Mouse (Mus musculus): ENCODE data around the gene Tmem164. TPM values are rescaled to one million over a fixed set of nuclear protein-coding genes. Genes with fewer than 3 reads are reported as not detected.

The Tmem164 gene
- polyA plus RNA-seq, 1 experiment from 2014 or later = 70.5 TPM

DNA sequence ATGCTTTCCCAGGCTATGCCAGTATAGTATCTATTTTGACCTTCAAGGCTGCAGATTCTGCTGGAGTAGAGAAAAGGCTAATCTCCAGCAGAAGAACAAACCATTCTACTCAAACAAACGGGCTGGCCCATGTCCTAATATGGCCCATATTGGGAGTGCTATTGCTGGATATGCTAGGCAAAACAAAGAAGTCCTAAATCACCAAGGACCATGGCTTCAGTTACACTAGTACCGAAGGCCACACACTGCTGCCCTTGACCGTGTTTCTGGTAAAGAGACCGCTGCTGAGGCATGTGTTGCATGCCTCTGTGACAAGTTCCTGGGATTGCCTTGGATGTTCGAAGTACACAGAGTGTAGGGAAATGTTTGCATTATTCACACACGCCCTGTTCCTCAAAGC, 165.1 kb downstream of the Tmem164 start:
- Histone ChIP-seq H3K4me3 (replicated peaks) (no peak overlapping the region), H3K9ac (replicated peaks) (no peak overlapping the region), H3K9me3 (no peaks in the 10 kb centered on the region), H3K27me3 (peaks cover 34% of the 10 kb centered on the region), H3K4me1 (replicated peaks) (no peaks in the 10 kb centered on the region), H3K36me3 (no peaks in the 10 kb centered on the region), H3K27ac (no peak overlapping the region), H3K4me2 (no peak overlapping the region)
- WGBS = 86% methylated on average over 6 of the region's 6 CpGs
- no peak for ATAC-seq (ENCODE audit: insufficient number of reproducible peaks, insufficient read depth, low FRiP score, low TSS enrichment, low read depth)

DNA sequence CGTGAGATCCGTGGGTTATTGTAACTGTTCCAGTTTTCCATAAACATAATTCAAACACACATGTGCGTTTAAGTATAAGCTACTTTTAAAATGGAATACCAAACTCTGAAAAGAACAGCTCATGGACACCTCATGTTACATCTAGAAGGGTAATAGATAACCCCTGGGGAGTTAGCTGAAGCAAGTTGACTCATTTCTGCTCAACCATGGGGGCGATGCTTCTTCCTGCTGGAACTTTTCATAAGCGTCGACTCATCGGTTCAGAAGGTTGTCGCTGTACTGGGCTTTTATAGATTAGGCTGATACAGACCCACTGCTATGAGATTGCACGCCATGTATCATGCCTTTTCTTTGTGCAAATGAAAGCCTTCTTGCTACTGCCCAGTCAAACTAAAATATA, 166.8 kb downstream of the Tmem164 start:
- Histone ChIP-seq H3K36me3 (no peaks in the 10 kb centered on the region), H3K4me2 (no peak overlapping the region), H3K9me3 (no peaks in the 10 kb centered on the region), H3K27me3 (peaks cover 26% of the 10 kb centered on the region), H3K27ac (no peak overlapping the region), H3K4me3 (replicated peaks) (no peak overlapping the region), H3K9ac (replicated peaks) (no peak overlapping the region), H3K4me1 (replicated peaks) (no peaks in the 10 kb centered on the region)
- WGBS = 89% methylated on average over 9 of the region's 9 CpGs
- no peak for ATAC-seq (ENCODE audit: insufficient number of reproducible peaks, insufficient read depth, low FRiP score, low TSS enrichment, low read depth)

GRCm38 (mm10) chrX:142869844-142870243, 188.6 kb downstream of the Tmem164 start:
- no peaks in the 10 kb centered on the region for H3K4me1 ChIP-seq (replicated peaks)
- WGBS = 61% methylated on average over 2 of the region's 2 CpGs
- H3K27me3 ChIP-seq = peaks cover 9% of the 10 kb centered on the region
- no peak overlapping the region for H3K27ac ChIP-seq
- no peak for ATAC-seq (ENCODE audit: insufficient number of reproducible peaks, insufficient read depth, low FRiP score, low TSS enrichment, low read depth)
- H3K36me3 ChIP-seq = no peaks in the 10 kb centered on the region
- no peak overlapping the region for H3K9ac ChIP-seq (replicated peaks)
- H3K9me3 ChIP-seq = no peaks in the 10 kb centered on the region
- no peak overlapping the region for H3K4me3 ChIP-seq (replicated peaks)
- no peak overlapping the region for H3K4me2 ChIP-seq

DNA sequence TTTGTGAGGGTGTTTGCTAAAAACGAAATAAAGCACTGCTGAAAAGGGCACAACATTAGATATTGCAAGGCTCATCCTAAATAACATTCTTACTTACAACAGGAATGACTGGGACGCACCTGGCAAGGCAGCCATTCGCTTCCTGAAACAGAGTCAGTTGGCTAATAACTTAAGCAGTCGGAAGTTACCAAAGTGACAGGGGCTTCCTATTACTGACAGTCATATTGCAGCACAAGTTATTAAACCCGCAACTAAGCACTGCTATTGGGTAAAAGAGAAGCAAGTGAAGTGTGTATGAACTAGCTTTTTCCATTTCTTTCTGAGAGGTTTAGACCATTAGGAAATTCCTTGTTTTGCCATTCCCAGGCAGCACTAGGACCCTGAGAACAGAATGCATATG, 201.0 kb downstream of the Tmem164 start:
- no peak for ATAC-seq (ENCODE audit: insufficient number of reproducible peaks, insufficient read depth, low FRiP score, low TSS enrichment, low read depth)
- H3K9me3 ChIP-seq = no peaks in the 10 kb centered on the region
- no peak overlapping the region for H3K4me3 ChIP-seq (replicated peaks)
- no peak overlapping the region for H3K27ac ChIP-seq
- H3K27me3 ChIP-seq = peaks cover 24% of the 10 kb centered on the region
- WGBS = 85% methylated on average over 5 of the region's 5 CpGs
- no peak overlapping the region for H3K4me2 ChIP-seq
- H3K4me1 ChIP-seq (replicated peaks) = no peaks in the 10 kb centered on the region
- H3K36me3 ChIP-seq = no peaks in the 10 kb centered on the region
- no peak overlapping the region for H3K9ac ChIP-seq (replicated peaks)

DNA sequence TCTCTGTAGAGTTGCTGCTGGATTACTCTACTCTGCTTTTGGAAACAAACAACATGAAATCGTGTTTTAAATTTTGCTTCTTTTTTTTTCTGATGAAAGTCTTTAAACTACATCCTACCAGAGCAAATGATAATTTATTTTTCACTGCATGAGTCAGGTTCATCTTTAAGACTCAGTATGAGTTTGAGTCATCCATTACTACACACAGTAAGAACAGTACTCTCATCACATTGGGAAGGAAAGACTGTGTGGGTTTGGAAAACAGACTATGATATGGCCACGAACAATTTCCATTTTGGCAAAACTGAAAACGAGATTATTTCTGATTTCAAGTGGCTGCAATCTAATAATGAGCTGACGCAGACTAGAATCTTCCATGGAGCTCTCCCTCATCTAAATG, 202.4 kb downstream of the Tmem164 start:
- Histone ChIP-seq H3K9ac (replicated peaks) (no peak overlapping the region), H3K9me3 (no peaks in the 10 kb centered on the region), H3K27me3 (peaks cover 32% of the 10 kb centered on the region), H3K4me1 (replicated peaks) (no peaks in the 10 kb centered on the region), H3K4me2 (no peak overlapping the region), H3K4me3 (replicated peaks) (no peak overlapping the region), H3K36me3 (no peaks in the 10 kb centered on the region), H3K27ac (no peak overlapping the region)
- no peak for ATAC-seq (ENCODE audit: insufficient number of reproducible peaks, insufficient read depth, low FRiP score, low TSS enrichment, low read depth)
- WGBS = 93% methylated on average over 4 of the region's 4 CpGs

GRCm38 (mm10) chrX:142885962-142886361, 204.8 kb downstream of the Tmem164 start:
- H3K9ac ChIP-seq (replicated peaks) = no peak overlapping the region
- H3K27ac ChIP-seq = no peak overlapping the region
- H3K4me3 ChIP-seq (replicated peaks) = no peak overlapping the region
- no peak overlapping the region for H3K4me2 ChIP-seq
- 91% methylated on average over 7 of the region's 7 CpGs for WGBS
- no peaks in the 10 kb centered on the region for H3K9me3 ChIP-seq
- H3K4me1 ChIP-seq (replicated peaks) = no peaks in the 10 kb centered on the region
- H3K27me3 ChIP-seq = peaks cover 26% of the 10 kb centered on the region
- ATAC-seq (ENCODE audit: insufficient number of reproducible peaks, insufficient read depth, low FRiP score, low TSS enrichment, low read depth) = no peak
- H3K36me3 ChIP-seq = no peaks in the 10 kb centered on the region

MicroRNAs encoded within 50 kb of the gene (microRNA counts, 519-probe panel; counts per million panel counts)
- 5,906 counts per million, percentile 67 among the panel's probes with 10 or more counts for microRNA mmu-miR-652

Small RNAs within 50 kb of the gene (microRNA-seq; reads per million reads assigned to microRNA genes)
- gene Mir652 = 9,690 reads per million, percentile 95 among the genes with 10 or more reads in this experiment

Data from limb, embryonic 12.5 days (tissue).